Mouse (Mus musculus) spleen, adult 2 months (tissue): ENCODE data around the gene Ankrd13a.

Experiments used
- CTCF ChIP-seq: fragments of 200-500 bp; IDR thresholded peaks from 2 replicates; pipeline ENCODE4 v1.5.1; 2011; ENCODE audit warnings: mild to moderate bottlenecking, inconsistent platforms; ENCODE audit not compliant: insufficient read depth, insufficient read length, insufficient replicate concordance; ENCODE audit errors: extremely low read depth
- POLR2A ChIP-seq: fragments of 200-500 bp; IDR thresholded peaks from 2 replicates; pipeline ENCODE4 v1.6.1; 2011; ENCODE audit warnings: low read depth, low read length, inconsistent platforms

GRCm38 (mm10) chr5:114829740-114830139 is 55.3 kb downstream of the Ankrd13a start:
- no peak for TF ChIP-seq CTCF
- no peak for TF ChIP-seq POLR2A
